Mouse (Mus musculus): ENCODE measurements around the gene Lsm7.

Lsm7 gene

GRCm38 (mm10) chr10:80854913-80855748 is at the start of gene Lsm7, which contains the start of gene Sppl2b:
Gene Lsm7 (minus strand): TSS chr10:80855209.
Gene Sppl2b (plus strand): TSS chr10:80855275.
- DNase-seq: peak; percentile 96

GRCm38 (mm10) chr10:80904709-80905108 is 49.7 kb upstream of the Lsm7 start:
- peak; percentile 50 for DNase-seq

DNA sequence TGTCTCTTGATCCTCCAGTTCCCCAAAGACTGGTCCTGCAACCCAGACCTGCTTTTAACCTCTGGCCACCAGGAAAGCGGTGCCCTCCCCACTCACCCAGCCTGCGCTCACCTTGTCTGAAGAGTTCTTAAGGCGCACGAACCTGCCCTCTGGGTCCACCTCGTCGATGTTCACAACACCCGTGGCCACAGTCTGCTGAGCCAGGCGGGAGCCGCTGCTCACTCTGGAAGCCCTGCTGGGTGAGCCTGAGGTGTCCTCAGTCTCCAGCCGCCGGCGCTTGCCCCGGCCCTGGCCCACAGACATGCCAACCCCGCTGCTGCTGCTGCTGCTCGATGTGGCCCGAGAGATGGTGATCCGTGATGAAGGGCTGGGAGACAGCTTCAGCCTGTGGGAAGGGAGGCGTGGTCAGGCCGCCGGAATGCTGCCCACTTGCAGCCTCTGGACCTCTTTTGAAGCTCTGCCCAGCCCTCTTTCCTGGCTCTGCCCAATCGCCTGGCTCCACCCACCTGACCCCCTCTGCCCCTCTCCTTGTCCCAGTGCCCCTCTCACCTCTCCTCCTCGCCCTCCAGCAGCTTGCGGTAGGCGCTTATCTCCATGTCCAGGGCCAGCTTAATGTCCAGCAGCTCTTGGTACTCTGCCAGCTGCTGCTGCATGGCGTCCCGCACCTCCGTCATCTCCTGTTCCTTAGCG is 49.1 kb upstream of the Lsm7 start:
- peak; percentile 63 for DNase-seq

- DNase-seq: peak; percentile 68
These were observed 48.3 kb upstream of the Lsm7 start for GRCm38 (mm10) chr10:80903282-80903681.

DNA sequence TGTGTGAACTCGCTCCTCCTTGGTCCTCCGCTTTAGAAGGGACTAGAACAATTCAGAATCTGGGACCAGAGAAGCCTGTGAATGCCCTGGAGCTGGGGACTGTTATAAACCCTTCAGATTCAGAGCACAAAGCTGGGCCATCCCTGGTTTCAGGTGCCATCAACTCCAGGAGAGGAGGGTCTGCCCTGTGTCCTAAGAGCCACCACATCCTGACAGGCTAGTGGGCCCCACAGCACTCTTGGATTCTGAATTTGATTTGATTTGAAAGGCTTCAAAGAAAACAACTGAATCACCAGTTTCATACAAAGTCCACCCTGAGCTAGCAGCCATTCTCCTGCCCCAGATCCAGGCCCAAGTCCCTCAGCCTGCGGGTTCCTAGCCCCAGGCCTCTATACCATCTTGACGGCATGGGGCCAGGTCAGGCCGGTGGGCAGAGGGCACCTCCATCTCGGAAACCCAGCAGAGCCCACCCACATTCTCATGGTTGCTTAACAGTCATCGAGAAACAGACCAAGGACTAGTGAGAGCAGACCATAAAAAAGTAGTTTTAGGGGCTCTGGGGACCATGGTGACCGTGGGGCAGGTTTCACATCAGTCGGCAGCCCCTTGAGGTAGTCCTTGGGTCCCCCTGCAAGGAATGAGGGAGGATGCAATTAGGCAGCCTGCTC is 47.4 kb upstream of the Lsm7 start:
- no peak for DNase-seq

- DNase-seq: peak; percentile 75
These were observed 46.6 kb upstream of the Lsm7 start for GRCm38 (mm10) chr10:80901409-80902272.

GRCm38 (mm10) chr10:80900318-80901247 is 45.6 kb upstream of the Lsm7 start, which contains the start of gene Timm13:
Gene Timm13 (minus strand): TSS chr10:80900969.
- DNase-seq: peak; percentile 99

- no peak for DNase-seq
These were observed 44.7 kb upstream of the Lsm7 start for GRCm38 (mm10) chr10:80899591-80900317.

- DNase-seq: peak; percentile 71
These were observed 44.1 kb upstream of the Lsm7 start for GRCm38 (mm10) chr10:80899074-80899473.

GRCm38 (mm10) chr10:80897861-80898510 is 43.0 kb upstream of the Lsm7 start:
- peak; percentile 64 for DNase-seq

GRCm38 (mm10) chr10:80896581-80897485 is 41.8 kb upstream of the Lsm7 start:
- peak; percentile 50 for DNase-seq

GRCm38 (mm10) chr10:80895697-80896096 is 40.7 kb upstream of the Lsm7 start:
- no peak for DNase-seq

GRCm38 (mm10) chr10:80895100-80895499 is 40.1 kb upstream of the Lsm7 start:
- DNase-seq: no peak

DNA sequence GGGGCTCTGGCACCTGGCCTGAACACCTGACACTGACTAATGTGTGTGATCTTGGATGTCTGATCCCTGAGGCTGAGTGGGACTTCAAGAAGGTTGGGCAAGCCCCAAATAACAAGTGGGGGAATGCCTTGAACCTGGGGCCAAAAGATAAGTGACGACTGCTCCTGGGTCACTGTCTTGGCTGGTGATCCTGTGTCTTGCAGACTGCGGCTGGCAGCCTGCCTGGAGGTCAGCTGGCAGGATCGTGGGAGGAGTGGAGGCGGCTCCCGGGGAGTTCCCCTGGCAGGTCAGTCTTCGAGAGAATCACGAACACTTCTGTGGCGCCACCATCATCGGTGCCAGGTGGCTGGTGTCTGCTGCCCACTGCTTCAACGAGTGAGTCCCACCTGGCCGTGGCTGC is 32.2 kb upstream of the Lsm7 start:
- DNase-seq: peak; percentile 87

DNA sequence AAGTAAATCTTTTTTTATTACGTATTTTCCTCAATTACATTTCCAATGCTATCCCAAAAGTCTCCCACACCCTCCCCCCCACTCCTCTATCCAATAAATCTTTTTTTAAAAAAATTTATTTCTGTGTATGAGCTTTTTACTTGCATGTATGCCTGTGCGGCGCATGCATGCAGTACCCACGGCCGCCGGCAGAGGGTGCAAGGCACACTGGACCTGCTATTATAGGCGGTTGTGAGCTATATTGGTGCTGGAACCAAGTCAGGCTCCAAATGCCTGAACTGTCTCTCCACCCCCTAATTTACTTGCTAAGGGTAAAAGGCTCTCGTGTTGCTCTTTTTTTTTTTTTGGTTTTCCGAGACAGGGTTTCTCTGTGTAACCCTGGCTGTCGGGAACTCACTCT is 26.3 kb upstream of the Lsm7 start:
- DNase-seq: peak; percentile 69

- no peak for DNase-seq
These were observed 25.9 kb upstream of the Lsm7 start for GRCm38 (mm10) chr10:80880901-80881300.

GRCm38 (mm10) chr10:80880131-80880641 is 25.2 kb upstream of the Lsm7 start:
- peak; percentile 65 for DNase-seq

DNA sequence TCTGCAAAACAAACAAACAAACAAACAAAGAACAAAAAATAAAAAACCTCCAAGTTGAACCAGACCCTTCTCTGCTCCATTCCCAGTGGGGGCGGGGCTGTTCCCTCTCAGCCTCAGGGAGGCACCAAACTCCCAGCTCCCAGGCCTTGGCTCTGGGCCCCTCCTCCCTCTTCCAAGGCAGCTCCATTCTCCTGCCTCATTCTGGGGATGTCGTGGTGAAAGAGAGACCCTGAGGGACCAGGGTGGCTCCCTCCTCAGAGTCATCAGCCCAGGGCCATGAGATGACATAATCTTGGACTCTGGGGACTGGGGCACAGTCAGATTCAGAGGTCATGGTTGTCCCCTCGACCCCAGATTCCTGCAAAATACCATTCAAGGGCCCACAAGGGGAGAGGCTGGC is 21.6 kb upstream of the Lsm7 start:
- no peak for DNase-seq

DNA sequence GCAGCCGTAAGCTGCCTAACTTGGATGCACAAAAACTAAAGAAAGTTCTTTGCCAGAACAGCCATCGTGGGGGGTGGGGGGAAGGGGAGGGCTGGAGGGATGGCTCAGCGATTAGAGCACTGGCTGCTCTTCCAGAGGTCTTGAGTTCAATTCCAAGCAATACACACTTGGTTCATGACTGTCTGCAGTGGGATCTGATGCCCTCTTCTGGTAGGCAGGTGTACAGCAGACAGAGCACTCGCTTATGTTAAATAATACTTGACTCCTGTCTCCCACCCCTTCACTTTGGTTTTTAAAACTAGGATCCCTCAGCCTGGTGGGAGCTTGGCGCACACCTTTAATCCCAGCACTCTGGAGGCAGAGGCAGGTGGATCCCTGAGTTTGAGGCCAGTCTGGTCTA is 21.0 kb upstream of the Lsm7 start:
- DNase-seq: peak; percentile 66

Data from cerebellum, adult 9-11 months (tissue).